Mouse (Mus musculus) MEL (cell line): ENCODE results near the gene Slc7a11.

Source experiments
- BHLHE40 ChIP-seq: IDR thresholded peaks from 2 replicates; pipeline ENCODE4 v1.6.1; 2012; ENCODE audit warnings: low read depth, mild to moderate bottlenecking, inconsistent platforms, low read length, improper control_type of control experiment, borderline replicate concordance
- CHD2 ChIP-seq: IDR thresholded peaks from 2 replicates; pipeline ENCODE4 v1.6.1; 2011; ENCODE audit warnings: low read length, improper control_type of control experiment
- CTCF ChIP-seq, 3 experiments: IDR thresholded peaks in 2 of 3; conservative IDR thresholded peaks in 1 of 3; 2 replicates each; pipeline ENCODE4 v1.5.1; 2011 to 2012; ENCODE audit warnings: low read length in 3 of 3, low read depth in 2 of 3, mild to moderate bottlenecking in 2 of 3, improper control_type of control experiment in 1 of 3, inconsistent platforms in 1 of 3, mixed read lengths in 1 of 3, moderate library complexity in 1 of 3; ENCODE audit not compliant: control insufficient read depth in 1 of 3, insufficient read depth in 1 of 3, poor library complexity in 1 of 3, severe bottlenecking in 1 of 3
- JUND ChIP-seq: IDR thresholded peaks from 2 replicates; pipeline ENCODE4 v1.6.1; 2011; ENCODE audit warnings: low read depth, mild to moderate bottlenecking, improper control_type of control experiment, low read length
- MAX ChIP-seq: IDR thresholded peaks from 2 replicates; pipeline ENCODE4 v1.6.1; 2011; ENCODE audit warnings: low read length, improper control_type of control experiment
- POLR2A ChIP-seq, 2 experiments: IDR thresholded peaks; 2 replicates each; pipeline ENCODE4 v1.6.1; 2011 to 2012; ENCODE audit warnings: low read length in 2 of 2, mild to moderate bottlenecking in 2 of 2, control low read depth in 1 of 2, improper control_type of control experiment in 1 of 2, low read depth in 1 of 2, moderate library complexity in 1 of 2; ENCODE audit not compliant: control insufficient read depth in 1 of 2, insufficient read depth in 1 of 2, poor library complexity in 1 of 2
- UBTF ChIP-seq: IDR thresholded peaks from 2 replicates; pipeline ENCODE4 v1.6.1; 2012; ENCODE audit warnings: low read depth, mild to moderate bottlenecking, inconsistent platforms, low read length, improper control_type of control experiment, moderate library complexity, borderline replicate concordance; ENCODE audit not compliant: insufficient read depth
- USF1 ChIP-seq: IDR thresholded peaks from 2 replicates; pipeline ENCODE4 v1.6.1; 2014; ENCODE audit warnings: low read depth, mild to moderate bottlenecking, inconsistent platforms, low read length, improper control_type of control experiment, moderate library complexity

DNA sequence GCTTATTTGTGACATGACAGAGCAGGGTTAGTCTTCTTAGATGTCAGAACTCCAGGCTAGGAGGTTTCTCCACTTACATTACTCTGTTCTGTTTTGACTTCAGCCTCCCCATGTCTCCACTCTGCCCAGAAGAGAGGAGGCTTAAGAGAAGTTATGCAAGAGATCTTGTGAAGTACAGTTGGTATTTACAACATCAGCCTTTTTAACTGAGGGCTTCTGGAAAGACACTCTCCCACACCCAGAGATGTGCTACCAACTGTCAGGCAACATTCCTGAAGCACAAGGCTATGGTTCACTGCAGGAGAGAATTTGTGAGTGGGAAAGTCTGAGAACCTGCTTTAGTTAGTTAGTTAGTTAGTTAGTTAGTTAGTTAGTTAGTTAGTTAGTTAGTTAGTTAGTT, 171.2 kb downstream of the Slc7a11 start:
- TF ChIP-seq CTCF (IDR thresholded peaks at IDR 0.05 in 2 of 3, conservative IDR thresholded peaks at IDR 0.05 in 1 of 3; ENCODE audit: control insufficient read depth in 1 of 3, insufficient read depth in 1 of 3, low read depth in 2 of 3, low read length in 3 of 3, poor library complexity in 1 of 3, severe bottlenecking in 1 of 3) (no peak), MAX (no peak), POLR2A (IDR thresholded peaks at IDR 0.05; ENCODE audit: control insufficient read depth in 1 of 2, insufficient read depth in 1 of 2, low read depth in 1 of 2, low read length in 2 of 2, poor library complexity in 1 of 2) (no peak), BHLHE40 (no peak), JUND (no peak), UBTF (no peak), CHD2 (no peak), USF1 (no peak)
